Mouse (Mus musculus): ENCODE results near the gene Ptprs.

Ptprs gene

DNA sequence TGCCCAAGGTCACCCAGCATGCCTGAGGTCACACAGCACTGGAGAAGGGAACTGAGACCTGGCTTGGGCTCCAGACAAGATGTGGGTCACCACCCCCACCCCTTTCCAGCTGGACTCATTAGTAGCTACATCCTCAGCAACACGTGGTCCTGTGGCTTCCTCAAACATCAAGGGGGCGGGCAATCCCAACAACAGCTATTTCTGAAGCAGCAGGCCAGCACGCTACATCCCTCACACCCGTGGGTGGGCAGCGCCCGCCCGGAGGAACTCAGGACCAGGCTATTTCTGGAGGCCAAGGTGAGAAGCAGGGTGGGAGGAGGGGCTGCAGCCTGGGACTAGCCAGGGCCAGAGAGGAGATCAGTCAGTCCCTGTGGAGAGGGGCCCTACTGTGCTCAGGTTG is 7.4 kb downstream of the Ptprs start:
- no peak for DNase-seq (ENCODE audit: extremely low read depth, low read depth)

DNA sequence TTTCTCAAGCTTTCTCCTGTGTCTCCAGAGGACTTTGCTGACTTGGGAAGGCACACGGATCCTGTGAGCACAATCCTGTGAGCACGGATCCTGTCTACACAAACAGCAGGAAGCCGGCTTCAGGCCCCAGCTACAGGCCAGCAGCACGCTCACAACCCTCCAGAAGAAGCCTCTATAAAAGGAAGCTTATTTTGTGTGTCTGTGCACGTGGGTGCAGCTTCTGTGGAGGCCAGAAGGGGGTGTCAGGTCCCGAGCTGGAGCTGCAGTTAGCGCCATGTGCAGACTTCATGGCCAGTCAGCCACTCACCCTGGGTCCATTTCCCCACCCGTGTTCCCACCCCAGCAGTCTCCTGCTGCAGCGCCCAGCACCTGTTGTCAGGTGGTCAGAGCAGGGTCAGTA is 7.9 kb downstream of the Ptprs start:
- no peak for DNase-seq (ENCODE audit: extremely low read depth, low read depth)

DNA sequence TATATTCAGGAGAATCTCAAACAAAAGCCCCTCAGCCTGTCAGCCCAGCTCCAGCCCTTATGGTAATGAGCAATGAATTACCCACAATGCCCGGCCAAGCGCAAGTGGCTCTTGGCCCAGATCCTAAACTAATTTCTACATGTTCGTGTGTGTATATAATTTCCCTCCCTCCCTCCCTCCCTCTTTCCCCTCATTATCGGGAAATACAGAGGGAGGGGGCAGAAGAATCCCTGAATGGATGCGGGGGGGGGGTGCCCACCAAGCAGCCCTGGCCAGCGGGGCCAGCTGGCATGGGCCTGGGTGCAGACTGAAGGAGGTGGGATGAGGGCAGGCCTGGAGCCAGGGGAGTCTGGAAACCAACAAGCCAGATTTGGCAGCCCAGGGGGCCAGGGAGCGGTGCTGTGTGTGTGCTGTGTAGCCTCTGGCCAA is 8.8 kb downstream of the Ptprs start:
- DNase-seq (ENCODE audit: extremely low read depth, low read depth) = no peak

DNA sequence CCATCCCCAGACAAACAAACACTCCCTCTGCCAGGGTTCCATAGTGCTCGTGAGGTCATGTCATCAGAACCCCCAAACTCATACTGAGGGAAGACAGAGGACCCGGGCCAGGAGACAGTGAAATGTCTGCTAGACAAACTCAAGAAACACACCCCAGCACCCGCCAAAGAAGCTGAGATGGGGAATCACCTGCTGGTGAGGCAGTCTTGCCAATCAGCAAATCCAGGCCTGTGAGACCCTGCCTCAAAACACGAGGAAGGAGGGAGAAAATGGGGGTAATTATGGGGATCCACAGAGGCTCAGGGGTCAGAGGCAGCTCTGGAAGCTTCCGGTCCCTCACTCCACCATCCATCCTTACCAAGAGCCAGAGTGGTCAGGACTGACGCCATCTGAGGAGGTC is 9.5 kb downstream of the Ptprs start:
- no peak for DNase-seq (ENCODE audit: extremely low read depth, low read depth)

DNA sequence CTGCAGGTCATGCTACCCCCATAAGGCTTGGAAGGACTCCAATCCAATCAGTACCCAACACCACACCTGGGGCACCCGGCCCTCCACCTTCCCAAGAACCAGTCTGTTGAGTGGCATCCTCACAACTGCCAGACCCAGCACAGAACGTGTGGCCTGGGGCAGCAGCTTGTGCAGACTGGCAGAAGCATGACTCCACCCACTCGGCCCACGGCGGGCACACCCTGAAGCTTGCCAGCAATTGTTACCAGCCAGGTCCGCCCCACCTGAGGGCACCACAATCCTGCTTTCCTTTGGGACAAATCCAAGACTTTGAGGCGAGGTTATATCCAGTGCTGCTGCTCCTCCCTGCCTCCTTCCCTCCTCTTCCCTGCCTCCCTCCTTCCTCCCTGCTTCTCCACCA is 11.5 kb downstream of the Ptprs start:
- no peak for DNase-seq (ENCODE audit: extremely low read depth, low read depth)

DNA sequence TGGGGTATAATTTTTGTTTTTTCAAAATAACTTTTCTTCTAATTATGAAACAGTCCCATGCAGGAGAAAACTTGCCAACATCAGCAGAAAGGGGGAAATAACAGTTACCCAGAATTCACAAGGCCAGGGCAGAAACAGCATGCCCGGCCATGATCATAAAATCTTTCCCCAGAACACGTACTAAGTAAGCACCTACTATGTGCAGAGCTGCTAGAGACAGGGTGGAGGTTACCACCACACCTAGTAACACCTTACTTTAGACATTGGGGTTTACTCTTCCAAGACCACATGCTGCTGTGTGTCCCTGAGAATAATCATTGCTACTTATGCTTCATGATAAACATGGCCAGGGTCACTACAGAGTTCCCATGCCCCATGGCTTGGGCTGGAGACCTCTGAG is 11.9 kb downstream of the Ptprs start:
- DNase-seq (ENCODE audit: extremely low read depth, low read depth) = no peak

DNA sequence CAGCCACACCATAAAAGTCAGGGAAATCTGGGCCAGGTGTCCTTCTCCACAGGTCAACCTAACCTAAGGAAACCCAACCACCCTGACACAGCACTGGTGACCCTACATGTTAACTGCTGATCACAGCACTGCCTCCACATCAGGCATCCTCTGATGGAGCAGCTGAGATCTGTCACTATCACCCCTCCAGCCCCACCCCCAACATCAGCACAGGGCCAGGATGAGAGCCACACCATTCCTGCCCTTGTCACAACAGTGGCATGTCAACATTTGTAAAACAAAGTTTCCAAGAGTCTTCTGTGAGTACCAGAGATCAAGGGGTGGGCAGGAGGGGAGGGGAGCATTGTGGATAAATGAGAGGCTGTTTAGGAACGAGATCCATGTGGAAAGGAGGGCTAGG is 12.8 kb downstream of the Ptprs start:
- DNase-seq (ENCODE audit: extremely low read depth, low read depth) = no peak

DNA sequence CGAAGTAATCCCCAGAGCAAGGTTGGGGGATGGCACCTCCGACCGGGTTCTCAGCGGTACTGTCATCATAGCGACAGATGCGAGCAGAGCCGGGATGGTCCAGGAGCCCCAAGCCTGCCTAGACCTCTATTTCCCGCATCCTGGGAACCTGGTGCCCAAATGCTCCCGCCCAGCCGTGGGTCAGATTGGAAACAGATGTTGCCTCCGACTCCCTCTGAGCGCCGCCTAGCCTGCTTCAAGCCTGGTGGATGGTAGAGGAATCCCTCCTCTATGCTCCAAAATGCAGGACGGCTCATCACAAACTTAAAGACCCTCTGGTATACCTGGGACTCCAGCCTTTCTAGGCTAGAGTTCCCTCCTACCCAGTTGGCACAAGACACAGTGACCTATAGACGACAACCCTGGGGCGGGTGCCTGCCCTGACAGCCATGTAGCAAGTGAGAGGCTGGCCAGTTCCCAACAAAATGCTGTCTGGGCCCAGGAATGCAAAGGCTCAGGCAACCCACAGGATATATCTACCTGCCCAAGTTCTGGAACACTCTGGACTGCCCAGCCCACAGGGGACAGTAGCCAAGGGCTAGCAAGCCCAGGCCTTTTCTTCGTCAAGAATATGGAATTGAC is 13.3 kb downstream of the Ptprs start:
- DNase-seq (ENCODE audit: extremely low read depth, low read depth) = no peak

DNA sequence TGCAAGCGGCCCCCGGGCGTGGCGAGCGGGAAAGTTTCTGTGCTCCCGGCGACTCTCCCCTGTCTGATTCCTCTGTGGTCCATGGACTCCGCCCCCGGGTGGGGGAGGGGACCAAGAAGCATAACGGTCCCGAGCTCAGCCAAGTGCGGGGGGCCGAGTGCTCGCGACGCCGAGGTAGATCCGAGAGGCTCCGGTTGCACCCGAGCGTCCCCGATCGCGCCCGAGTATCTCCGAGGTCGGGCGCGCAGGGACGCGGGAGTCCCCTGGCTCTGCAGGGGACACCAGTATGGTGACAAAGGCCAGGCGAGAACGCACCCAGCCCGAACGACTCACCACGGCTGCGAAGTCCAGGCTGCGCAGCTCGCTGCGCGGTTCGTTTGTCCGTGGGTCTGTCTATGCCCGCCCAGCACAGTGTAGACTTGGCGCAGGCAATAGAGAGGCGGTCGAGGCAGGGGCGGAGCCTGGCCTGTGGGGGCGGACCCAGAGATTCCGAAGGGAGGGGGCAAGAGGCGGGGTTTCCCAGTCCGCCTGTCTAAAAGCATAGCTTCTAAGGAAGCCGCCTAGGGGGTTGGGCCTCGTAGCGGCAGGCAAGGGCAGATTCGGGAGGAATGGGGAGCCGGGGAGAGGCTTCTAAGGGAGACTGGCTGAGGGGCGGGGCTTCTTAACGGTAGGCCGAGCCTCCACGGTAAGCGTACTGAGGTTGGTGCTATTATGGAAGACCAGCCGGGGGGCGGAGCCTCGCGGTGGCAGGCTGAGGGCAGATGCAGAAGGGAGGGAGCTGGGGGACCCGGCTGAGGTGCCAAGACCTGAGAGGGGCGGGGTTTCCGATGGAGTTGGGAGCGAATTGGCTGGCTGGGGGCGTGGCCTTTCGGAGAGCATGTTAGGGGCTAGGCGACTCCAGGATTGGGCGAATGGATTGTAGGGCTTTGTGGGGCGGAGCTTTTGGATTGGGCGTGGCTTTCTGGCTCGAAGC is 14.2 kb downstream of the Ptprs start:
- DNase-seq (ENCODE audit: extremely low read depth, low read depth) = peak; percentile 74

DNA sequence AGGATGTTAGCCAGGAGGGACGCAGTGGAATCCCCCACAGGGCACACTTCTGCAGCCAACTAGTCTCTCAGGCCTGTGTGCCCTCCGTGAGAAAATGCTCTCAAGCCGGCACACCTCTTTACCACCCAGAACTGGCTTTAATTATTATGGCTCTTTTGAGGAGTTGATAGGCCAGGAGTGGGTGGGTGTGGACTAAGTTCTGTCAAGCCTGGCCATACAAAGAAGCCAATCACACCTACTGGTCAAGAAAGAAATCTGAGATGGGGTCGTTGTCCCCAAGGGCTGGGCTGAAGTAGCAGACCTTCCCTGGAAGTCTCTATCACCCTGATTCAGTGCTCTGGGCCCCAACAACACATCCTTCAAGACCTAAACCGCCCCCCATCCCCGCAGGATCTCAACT is 15.4 kb downstream of the Ptprs start:
- DNase-seq (ENCODE audit: extremely low read depth, low read depth) = no peak

DNA sequence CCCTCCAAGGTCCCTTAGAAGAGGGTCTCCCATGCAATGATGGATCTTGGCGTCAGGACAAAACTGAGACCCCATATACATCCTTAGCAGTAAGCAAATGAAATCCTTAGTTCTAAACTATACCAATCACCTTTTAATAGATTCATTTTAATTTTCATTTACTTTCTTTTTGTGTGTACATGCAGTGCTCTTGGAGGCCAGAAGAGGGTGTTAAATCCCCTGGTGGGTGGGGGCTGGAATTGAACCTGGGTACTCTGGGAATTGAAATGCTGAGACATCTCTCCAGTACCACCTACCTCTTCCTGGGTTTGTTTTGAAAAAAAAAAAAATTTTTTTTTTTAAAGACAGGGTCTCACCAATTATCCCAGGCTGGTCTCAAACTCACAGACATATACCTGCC is 18.8 kb downstream of the Ptprs start:
- DNase-seq (ENCODE audit: extremely low read depth, low read depth) = no peak

DNA sequence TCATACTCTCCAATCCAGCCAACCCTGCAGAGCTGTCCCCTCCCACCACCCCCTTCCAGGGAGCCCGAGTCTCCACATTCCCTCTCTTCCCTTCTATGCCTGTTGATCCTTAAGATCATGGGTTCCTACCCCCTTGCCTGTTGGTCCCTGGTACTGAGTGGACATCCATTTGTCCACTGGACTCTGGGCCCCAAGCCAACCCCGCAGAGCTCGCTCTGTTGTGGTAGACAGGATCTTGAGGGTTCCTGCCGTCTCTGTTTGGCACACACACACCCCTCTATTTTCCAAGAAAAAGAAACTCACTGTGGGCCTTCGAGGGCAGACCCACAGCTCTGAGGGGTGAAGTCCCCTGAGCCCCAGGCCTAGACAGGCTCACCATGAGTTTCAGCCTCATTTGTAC is 19.9 kb downstream of the Ptprs start:
- DNase-seq (ENCODE audit: extremely low read depth, low read depth) = no peak

DNA sequence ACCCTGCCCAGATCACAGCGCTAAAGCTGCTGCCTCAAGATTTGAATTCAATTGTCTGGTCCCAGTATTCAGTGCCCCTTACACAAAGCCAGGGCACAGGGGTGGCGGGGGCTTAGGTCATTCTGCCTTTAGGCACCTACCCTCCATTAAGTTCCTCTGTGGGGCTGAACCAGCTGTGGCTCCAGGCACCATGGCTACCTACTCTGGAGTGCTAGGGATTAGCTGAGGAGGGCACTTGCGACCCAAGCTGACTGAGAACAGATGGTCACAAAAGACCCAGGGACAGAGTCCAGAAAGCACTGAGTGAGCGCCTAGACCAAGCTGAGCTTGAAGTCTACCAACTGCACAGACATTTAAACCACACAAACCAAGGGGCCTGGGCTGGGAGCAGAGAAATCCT is 22.6 kb downstream of the Ptprs start:
- DNase-seq (ENCODE audit: extremely low read depth, low read depth) = no peak

DNA sequence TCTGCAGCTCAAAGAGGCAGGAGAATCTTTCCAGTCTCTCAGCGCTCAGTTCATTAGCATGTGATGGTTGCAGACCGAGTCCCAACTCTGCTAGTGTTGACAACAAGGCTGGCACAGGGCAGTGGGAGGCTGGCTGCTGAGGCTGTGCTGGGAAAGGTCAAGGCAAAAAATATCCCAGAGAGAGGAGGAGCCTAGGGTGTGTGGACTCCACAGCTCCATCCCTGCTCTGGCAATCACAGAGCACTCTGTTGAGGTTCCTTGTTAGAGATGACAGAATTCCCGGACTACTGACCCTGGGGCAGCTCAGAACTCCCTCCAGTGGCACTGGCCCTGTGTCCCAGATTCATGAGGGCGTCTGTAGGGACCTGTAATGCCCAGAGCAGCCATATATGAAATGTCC is 23.0 kb downstream of the Ptprs start:
- DNase-seq (ENCODE audit: extremely low read depth, low read depth) = no peak

DNA sequence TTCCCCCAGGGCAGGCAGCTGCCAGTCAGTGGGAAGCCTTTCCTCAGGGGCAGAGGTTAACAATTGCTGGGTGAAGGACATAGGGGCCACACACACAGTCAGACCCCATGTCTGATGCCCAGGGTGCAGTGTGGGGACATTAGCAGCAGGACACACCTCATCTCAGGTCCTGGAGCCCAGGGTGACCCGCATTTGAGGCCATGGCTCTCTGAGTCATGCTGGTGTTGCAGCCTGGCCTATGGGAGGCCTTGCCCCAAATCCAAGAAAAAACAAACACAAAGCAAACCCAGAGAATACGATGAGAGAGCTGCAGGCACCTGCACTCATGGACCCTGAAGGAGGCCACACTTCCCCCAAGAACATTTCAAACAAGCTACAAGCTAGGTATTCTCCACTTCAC is 28.6 kb downstream of the Ptprs start:
- no peak for DNase-seq (ENCODE audit: extremely low read depth, low read depth)

DNA sequence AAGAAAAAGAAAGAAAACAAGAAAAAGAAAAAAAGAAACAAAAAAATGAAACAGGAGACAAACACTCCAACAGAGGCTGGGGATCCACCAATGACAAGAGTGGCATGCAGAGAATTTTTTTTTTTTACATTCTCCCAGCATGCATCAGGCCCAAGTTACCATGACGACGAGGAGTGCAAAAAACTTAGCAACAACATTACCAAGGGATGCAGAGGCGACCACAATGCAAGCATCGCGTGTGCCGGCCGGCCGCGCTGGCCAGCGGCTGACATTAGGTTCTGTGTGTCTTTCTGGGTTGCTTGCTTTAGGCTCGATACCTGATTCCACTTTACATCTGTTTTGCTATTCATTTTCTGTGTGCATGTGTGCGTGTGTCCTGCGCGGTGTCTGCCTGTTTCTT is 30.9 kb downstream of the Ptprs start:
- no peak for DNase-seq (ENCODE audit: extremely low read depth, low read depth)

DNA sequence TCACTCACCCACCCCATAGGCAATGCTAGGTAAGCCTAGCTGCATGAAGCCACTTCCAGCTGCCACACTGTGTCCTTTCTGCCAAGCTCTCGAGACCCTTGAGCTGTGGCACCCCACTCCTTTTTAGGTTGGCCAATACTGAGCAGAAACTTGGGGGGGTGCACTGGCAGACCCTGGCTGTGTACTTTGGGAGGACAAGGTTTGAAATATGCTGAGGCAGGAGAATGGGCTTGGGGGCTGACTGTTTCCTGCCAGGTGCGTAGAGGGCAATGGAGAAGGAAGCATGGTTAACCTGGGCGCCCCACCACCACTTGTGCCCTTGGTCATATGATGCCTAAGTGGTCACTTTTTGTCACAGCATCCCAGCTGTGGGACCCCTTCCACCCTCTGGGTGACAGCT is 31.5 kb downstream of the Ptprs start:
- DNase-seq (ENCODE audit: extremely low read depth, low read depth) = no peak

DNA sequence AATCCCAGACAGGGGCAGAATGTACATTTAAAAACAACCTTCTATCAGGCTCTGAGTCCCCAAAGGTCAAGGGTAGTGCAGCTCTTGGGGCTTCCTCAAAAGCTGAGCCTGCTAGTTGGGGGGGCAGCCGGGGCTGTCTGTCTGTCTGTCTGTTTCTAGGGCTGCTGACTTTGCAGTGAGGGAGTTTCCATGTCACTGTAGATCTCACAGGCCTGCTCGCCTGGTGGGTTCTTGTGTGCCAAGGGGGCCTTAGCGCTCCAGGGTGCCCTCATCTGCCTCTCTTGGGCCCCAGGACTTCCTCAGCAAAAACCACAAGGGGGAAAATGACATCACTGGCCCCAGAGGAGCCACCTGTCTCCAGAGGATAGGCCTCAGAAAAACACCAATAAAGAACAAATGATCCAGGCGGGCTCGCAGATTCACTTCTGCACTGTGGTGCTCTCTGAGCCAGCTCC is 32.9 kb downstream of the Ptprs start:
- DNase-seq (ENCODE audit: extremely low read depth, low read depth) = no peak

DNA sequence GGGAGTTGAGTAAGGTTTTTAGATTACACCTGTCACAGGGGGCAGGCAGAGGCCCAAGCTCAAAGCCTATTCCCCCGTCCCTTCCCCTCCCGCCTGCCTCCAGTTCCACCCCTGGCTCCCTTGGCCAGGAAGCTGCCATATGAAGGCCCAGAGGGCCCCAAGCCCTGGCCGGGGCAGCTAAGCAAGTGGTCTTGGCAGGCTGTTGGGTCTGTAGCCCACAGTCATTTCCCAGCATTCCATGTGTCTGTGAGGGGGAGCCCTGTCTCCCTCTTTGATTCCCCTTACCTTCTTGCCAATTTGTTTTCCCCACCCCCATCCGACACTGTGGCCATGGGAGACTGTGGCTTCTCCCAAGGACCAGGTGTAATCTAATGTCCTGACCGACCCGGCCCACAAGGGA is 34.0 kb downstream of the Ptprs start:
- no peak for DNase-seq (ENCODE audit: extremely low read depth, low read depth)

DNA sequence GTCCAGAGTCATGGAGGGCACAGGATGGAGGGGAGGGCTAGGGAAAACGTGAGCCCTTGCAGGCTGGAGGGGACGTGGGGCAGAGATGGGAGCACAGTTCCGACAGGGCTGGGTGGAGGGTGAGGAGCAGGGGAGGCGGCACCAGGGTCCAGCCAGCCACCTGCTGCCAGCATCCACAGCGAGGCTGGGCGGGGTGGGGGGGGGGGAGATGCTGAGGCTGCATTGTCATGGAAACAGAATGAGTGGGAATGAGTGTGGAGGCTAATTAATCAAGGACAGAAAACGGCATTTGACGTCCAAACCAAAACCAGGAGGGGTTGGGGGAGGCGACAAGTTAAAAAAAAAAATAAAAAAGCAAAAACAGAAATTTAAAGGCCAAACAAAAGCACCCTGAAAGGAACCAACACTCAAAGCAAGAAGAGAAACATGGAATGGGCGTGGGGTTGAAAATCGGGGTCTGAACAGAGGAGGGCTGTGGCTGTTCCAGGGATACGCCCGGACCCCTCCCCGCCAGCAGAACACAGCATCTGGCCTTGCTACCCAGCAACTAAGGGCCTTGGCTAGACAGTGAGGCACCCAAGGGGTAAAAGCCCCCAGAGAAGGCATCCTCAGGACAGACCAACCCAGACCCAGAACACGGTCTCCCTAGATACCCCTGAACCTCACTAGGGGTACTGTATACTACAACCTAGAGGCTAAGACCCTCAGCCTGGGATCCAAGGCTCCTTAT is 36.4 kb downstream of the Ptprs start:
- no peak for DNase-seq (ENCODE audit: extremely low read depth, low read depth)

DNA sequence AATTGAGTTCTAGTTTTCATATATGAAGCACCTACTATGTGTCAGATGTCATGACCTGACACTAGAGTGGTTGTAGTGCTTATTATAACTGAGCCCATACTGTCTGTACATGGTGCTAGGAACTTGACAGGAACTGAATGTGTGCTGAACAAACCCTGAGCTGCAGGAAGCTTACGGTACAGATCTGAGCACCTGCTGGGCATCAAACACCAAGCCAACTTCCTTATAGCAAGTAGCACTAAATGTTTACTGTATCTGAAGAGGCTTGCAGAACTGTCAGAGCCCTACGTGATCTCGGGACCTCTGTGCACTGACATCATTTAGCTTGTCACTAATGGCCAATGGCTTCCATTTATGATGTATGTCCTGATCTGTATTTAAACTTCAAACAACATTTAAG is 44.7 kb downstream of the Ptprs start:
- DNase-seq (ENCODE audit: extremely low read depth, low read depth) = no peak

DNA sequence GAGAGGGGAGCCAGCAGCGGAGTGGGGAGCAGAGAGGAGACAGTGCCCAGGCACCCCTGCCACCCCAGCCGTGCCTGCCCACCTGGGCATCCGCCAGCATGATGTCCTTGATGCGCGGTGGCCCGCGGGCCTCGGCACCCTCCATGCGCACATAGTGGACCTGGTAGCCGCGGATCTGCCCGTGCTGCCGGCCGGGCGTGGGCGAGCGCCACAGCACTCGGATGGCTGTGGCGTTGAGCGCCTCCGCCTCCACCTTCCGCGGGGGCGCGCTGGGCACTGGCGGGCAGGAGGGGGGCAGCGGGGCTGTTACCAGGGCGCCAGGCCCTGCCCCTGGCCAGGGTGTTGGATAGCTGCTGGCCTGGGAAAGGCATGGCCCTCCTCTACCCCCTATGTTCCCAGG is 48.4 kb downstream of the Ptprs start:
- DNase-seq (ENCODE audit: extremely low read depth, low read depth) = no peak

Data from MEL-GATA-1-ER (cell line).